Mouse (Mus musculus) layer of hippocampus, postnatal 14 days (tissue): Measurements from ENCODE around the gene Dync1h1. TPM values are rescaled to one million over a fixed set of nuclear protein-coding genes. Genes with fewer than 3 reads are reported as not detected.
A peak's percentile ranks its signal among the peaks of the same experiment; 100 is the strongest.
"Not testable (repeated sequence)": the region's sequence is repeated elsewhere in the genome, so short reads cannot be mapped to it uniquely, and the experiment has no call there.

ENCODE experiments used
- DNase-seq, 2 experiments: peaks; one replicate each; pipeline ENCODE4 v3.0.0; 2021 to 2022; ENCODE audit warnings: low spot score in 2 of 2, mixed read lengths in 1 of 2
- total RNA-seq, 2 experiments: library from RNA; stranded (reverse); gene quantifications; 2 replicates each; pipeline ENCODE4 v1.2.3; 2021

The Dync1h1 gene
- total RNA-seq, 2 experiments from 2014 or later: 301 to 319 TPM

GRCm38 (mm10) chr12:110693378-110693777 lies 92.1 kb downstream of the Dync1h1 start:
- DNase-seq: not testable (repeated sequence)

GRCm38 (mm10) chr12:110695676-110696171 lies 94.5 kb downstream of the Dync1h1 start:
- DNase-seq: peak; percentile 56 to 70

- DNase-seq: peak; percentile 98 to 99
Observed at GRCm38 (mm10) chr12:110696173-110696974, 95.1 kb downstream of the Dync1h1 start.

DNA sequence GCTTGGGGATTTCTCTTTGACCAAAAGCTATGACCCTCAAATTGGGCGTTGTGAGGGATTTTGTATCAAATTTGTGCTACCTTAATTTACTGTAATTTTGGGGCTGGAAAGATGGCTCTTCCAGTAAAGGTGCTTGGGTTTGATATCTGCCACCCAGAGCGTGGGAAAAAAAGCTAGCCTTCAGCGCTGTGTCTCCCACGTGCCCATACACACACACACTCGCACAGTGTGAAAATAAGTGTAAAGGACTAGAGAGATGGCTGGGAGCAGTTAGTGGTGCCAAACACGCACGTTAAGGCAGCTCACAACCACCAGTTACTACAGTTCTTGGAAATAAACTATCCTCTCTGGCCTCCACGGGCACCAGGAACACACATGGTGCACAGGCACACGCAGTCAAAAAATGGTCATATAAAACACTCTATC lies 95.7 kb downstream of the Dync1h1 start:
- no peak for DNase-seq

DNA sequence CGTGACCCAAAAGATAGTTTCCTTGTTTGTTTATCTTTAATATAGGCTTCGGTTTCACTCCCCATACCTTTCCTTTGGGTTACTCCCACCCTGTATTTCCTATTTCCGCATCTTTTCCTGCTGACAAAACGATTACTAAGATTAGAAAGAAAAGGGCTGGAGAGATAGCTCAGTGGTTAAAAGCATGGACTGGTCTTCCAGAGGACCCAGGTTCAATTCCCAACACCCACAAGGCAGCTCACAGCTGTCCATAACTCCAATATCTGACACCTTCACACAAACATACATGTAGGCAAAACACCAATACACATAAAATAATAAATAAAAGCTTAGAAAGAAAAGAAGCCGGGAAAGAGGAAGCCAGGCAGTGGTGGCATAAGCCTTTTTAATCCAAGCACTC lies 96.2 kb downstream of the Dync1h1 start:
- no peak for DNase-seq

- DNase-seq: no peak
Observed at GRCm38 (mm10) chr12:110698080-110698479, 96.8 kb downstream of the Dync1h1 start.

- DNase-seq: no peak
Observed at GRCm38 (mm10) chr12:110698523-110699170, 97.4 kb downstream of the Dync1h1 start.

GRCm38 (mm10) chr12:110699171-110699547 lies 97.9 kb downstream of the Dync1h1 start:
- DNase-seq: no peak

- DNase-seq: no peak
Observed at GRCm38 (mm10) chr12:110700730-110701129, 99.5 kb downstream of the Dync1h1 start.

DNA sequence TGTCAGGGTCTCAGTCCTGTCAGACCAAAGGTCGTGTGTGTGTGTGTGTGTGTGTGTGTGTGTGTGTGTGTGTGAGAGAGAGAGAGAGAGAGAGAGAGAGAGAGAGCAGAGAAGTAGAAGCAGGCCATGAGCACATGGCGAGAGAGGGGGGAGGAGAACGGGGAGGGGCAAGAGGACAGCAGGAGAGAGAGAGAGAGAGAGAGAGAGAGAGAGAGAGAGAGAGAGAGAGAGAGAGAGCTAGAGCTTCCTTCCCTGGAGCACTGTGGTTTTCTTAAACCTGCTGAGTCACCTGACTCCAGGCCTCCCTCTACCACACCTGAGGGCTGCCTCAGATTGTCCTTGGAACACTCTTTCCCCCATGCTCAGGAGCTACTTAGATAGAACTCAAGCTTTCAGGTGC lies 100.1 kb downstream of the Dync1h1 start:
- DNase-seq: not testable (repeated sequence)

DNA sequence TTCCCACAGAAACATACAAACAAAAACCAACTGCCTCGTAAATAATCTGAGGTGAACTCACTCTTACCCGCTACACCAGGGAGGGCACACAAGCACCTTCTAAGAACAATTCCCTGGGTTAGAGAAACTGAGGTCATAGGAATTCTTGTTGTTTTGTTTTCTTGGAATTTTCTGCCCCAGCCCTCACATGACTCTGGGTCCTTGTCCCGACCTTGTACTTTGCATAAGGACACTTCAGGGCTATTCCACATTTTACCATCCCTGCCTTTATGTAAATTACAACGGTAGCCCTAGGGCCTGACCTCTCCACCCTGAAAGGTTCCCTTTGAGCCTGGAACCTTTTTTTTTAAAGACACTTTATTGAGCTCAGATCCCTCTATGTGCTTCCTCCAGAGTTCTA lies 101.3 kb downstream of the Dync1h1 start, which contains the start of gene Hsp90aa1:
Hsp90aa1 (minus strand) TSS at position 173 of the 400 bp plus-strand sequence.
- no peak for DNase-seq

GRCm38 (mm10) chr12:110703008-110703471 lies 101.8 kb downstream of the Dync1h1 start:
- peak; percentile 75 to 84 for DNase-seq

GRCm38 (mm10) chr12:110703682-110704081 lies 102.4 kb downstream of the Dync1h1 start:
- no peak for DNase-seq

DNA sequence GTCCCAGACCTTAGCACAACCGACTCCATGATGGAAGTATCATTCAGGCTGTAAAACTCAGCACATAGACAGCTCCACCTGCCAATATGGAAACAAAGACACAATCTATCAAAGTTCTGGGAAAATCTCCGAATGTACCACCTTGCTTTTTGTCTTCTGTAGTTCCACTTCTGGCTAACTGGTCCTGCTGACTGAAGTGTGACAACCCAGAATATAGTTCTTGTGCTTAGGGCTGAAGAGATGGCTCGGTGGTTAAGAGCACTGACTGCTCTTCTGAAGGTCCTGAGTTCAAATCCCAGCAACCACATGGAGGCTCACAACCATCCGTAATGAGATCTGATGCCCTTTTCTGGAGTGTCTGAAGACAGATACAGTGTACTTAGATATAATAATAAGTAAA lies 104.2 kb downstream of the Dync1h1 start:
- DNase-seq: not testable (repeated sequence)

DNA sequence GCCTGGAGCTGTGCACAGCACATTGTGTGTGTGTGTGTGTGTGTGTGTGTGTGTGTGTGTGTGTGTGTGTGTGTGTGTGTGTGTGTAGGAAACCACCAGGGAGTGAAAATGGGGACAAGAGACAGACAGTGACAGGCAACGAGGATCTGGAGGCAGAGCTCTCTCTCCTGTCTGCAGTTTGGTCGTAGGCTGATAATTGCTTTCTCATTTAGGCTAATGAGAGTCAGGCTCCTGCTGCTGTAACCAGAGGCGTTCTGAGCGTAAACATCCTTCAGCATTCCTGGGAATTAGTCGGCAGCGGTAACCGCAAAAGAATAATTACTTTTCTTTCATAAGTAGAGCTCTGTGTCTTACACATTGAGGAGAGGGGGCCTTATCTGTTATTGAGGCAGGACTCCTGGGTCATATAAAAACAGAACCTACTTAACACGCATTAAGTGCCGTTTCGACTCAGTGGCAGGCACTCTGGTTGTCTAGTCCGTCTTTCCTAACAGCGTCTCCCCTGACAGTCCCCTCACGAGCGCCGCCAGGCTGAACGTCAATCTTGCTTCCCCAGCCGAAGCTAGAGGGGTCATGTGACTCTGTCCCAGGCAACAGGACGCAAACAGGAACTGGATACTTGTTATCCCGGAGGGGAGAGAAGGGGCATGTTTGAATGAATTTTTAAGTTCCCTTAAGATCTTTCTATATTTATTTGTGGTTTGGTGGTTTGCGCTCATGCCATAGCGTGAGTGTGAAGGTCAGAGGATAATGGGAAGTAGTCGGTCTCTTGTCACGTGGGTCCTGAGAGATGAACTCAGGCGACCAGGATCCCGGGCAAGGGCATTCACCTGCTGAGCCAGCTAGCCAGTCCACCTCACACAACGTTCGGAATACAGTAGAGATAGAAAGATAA lies 105.3 kb downstream of the Dync1h1 start:
- no peak for DNase-seq

- DNase-seq: no peak
Observed at GRCm38 (mm10) chr12:110707451-110707850, 106.2 kb downstream of the Dync1h1 start.

DNA sequence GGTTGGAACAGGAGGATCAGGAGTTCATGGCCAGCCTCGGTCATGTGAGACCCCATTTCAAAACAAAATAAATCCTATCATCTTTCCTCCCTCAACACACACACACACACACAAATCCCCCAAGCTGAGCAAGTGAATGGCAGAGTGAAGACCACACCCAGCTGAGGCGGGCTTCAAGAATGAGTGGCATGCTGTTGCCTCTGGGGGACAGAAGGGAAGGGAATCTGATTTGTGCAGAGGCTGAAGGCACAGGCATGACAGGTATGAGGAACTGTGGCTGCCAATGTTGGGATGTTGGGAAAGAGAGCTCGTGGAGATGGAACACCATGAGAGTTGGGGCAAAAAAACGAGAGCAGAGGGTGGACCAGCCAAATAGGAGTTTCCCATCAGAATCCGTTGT lies 110.0 kb downstream of the Dync1h1 start:
- DNase-seq: no peak

DNA sequence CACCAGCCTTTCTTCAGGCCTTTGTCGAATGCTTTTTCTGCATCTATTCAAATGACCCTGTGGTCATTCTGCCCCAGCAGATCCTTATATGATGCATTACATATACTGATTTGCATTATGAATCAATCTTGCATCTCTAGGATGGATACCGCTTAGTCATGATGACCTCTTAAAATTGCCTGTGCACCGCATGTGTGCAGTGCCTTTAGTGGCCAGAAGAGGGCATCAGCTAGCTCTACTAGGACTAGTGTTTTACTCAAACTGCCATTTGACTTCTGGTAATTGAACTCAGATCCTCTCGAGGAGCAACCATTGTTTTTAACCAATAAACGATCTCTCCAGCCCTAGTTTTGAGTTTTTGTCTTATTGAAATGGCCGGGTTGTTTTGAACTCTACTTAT lies 112.5 kb downstream of the Dync1h1 start:
- no peak for DNase-seq

DNA sequence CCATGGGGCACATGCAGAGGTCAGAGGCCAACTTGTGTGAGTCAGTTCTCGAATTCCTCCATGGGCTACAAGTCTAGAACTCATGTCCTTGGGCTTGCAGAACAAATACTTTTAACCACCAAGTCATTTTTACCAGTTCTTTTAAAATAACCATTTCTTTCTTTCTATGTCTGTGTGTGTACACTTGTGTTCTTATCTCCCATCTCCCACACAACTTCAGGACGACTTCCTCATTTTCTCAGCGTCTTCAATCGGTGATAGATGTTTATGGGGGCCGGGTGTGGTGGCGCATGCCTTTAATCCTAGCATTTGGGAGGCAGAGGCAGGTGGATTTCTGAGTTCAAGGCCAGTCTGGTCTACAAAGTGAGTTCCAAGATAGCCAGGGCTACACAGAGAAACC lies 113.0 kb downstream of the Dync1h1 start:
- no peak for DNase-seq

GRCm38 (mm10) chr12:110716004-110716403 lies 114.8 kb downstream of the Dync1h1 start:
- no peak for DNase-seq
